Mouse (Mus musculus): ENCODE measurements at regions not wholly inside any gene's neighbourhood (a gene's known extent, or its start where the extent isn't known, plus 50 kb on each side); places are given as distances from the start of the nearest gene placed in this dataset.
"Not testable (repeated sequence)": the region's sequence is repeated elsewhere in the genome, so short reads cannot be mapped to it uniquely, and the experiment has no call there.

- 90% methylated on average over 3 of the region's 3 CpGs for WGBS
- H3K27me3 ChIP-seq (ENCODE audit: insufficient read depth, low read length): no peaks in the 10 kb centered on the region
- no peak overlapping the region for H3K27ac ChIP-seq
- H3K4me2 ChIP-seq (ENCODE audit: low read length): no peak overlapping the region
- H3K4me1 ChIP-seq (replicated peaks; ENCODE audit: insufficient read depth, low read length): no peaks in the 10 kb centered on the region
- DNase-seq (ENCODE audit: low spot score) (no peak), ATAC-seq (replicated peaks; ENCODE audit: low FRiP score, low read depth) (no peak)
- H3K9me3 ChIP-seq (replicated peaks; ENCODE audit: low read length): no peaks in the 10 kb centered on the region
- H3K9ac ChIP-seq (ENCODE audit: low read depth, low read length): no peak overlapping the region
- no peak overlapping the region for H3K4me3 ChIP-seq (replicated peaks; ENCODE audit: low read depth, low read length)
- TF ChIP-seq CTCF (IDR thresholded peaks at IDR 0.05; ENCODE audit: low read depth): no peak
- no peaks in the 10 kb centered on the region for H3K36me3 ChIP-seq (ENCODE audit: insufficient read depth, low read length)
These were observed 1164.5 kb downstream of the Hace1 start for GRCm38 (mm10) chr10:46742131-46742530.

GRCm38 (mm10) chr10:46760923-46761322 is 1183.3 kb downstream of the Hace1 start:
- Histone ChIP-seq H3K27me3 (ENCODE audit: insufficient read depth, low read length) (no peaks in the 10 kb centered on the region), H3K4me1 (replicated peaks; ENCODE audit: insufficient read depth, low read length) (no peaks in the 10 kb centered on the region), H3K36me3 (ENCODE audit: insufficient read depth, low read length) (no peaks in the 10 kb centered on the region), H3K4me2 (ENCODE audit: low read length) (no peak overlapping the region), H3K9ac (ENCODE audit: low read depth, low read length) (no peak overlapping the region), H3K27ac (no peak overlapping the region), H3K4me3 (replicated peaks; ENCODE audit: low read depth, low read length) (no peak overlapping the region), H3K9me3 (replicated peaks; ENCODE audit: low read length) (no peaks in the 10 kb centered on the region)
- 28% methylated on average over 1 of the region's 1 CpGs for WGBS
- TF ChIP-seq CTCF (IDR thresholded peaks at IDR 0.05; ENCODE audit: low read depth): no peak
- ATAC-seq (replicated peaks; ENCODE audit: low FRiP score, low read depth): no peak
- DNase-seq (ENCODE audit: low spot score): peak; percentile 67

- ATAC-seq (replicated peaks; ENCODE audit: low FRiP score, low read depth): no peak
- DNase-seq (ENCODE audit: low spot score): no peak
- no peak for TF ChIP-seq CTCF (IDR thresholded peaks at IDR 0.05; ENCODE audit: low read depth)
- Histone ChIP-seq H3K4me2 (ENCODE audit: low read length) (no peak overlapping the region), H3K4me1 (replicated peaks; ENCODE audit: insufficient read depth, low read length) (no peaks in the 10 kb centered on the region), H3K9ac (ENCODE audit: low read depth, low read length) (no peak overlapping the region), H3K9me3 (replicated peaks; ENCODE audit: low read length) (no peaks in the 10 kb centered on the region), H3K27me3 (ENCODE audit: insufficient read depth, low read length) (no peaks in the 10 kb centered on the region), H3K36me3 (ENCODE audit: insufficient read depth, low read length) (no peaks in the 10 kb centered on the region), H3K27ac (no peak overlapping the region), H3K4me3 (replicated peaks; ENCODE audit: low read depth, low read length) (no peak overlapping the region)
- WGBS: 58% methylated on average over 2 of the region's 2 CpGs
These were observed 1201.1 kb downstream of the Hace1 start for GRCm38 (mm10) chr10:46778729-46779128.

- WGBS: 60% methylated on average over 7 of the region's 7 CpGs
- peak; percentile 27 for DNase-seq (ENCODE audit: low spot score)
- ATAC-seq (replicated peaks; ENCODE audit: low FRiP score, low read depth): not testable (repeated sequence)
These were observed 1208.1 kb downstream of the Hace1 start for GRCm38 (mm10) chr10:46785723-46786122.

GRCm38 (mm10) chr10:46814271-46814670 is 1236.6 kb downstream of the Hace1 start:
- 75% methylated on average over 1 of the region's 1 CpGs for WGBS
- H3K4me1 ChIP-seq (replicated peaks; ENCODE audit: insufficient read depth, low read length): no peaks in the 10 kb centered on the region
- H3K36me3 ChIP-seq (ENCODE audit: insufficient read depth, low read length): no peaks in the 10 kb centered on the region
- H3K4me3 ChIP-seq (replicated peaks; ENCODE audit: low read depth, low read length): no peak overlapping the region
- ATAC-seq (replicated peaks; ENCODE audit: low FRiP score, low read depth) (no peak), DNase-seq (ENCODE audit: low spot score) (no peak)
- no peaks in the 10 kb centered on the region for H3K9me3 ChIP-seq (replicated peaks; ENCODE audit: low read length)
- H3K4me2 ChIP-seq (ENCODE audit: low read length): no peak overlapping the region
- H3K27ac ChIP-seq: no peak overlapping the region
- no peak overlapping the region for H3K9ac ChIP-seq (ENCODE audit: low read depth, low read length)
- H3K27me3 ChIP-seq (ENCODE audit: insufficient read depth, low read length): no peaks in the 10 kb centered on the region
- TF ChIP-seq CTCF (IDR thresholded peaks at IDR 0.05; ENCODE audit: low read depth): no peak

More at GRCm38 (mm10) chr10:46785723-46786122, 1208.1 kb downstream of the Hace1 start:
- not testable (repeated sequence) for H3K36me3 ChIP-seq (ENCODE audit: insufficient read depth, low read length); H3K9me3 ChIP-seq (replicated peaks; ENCODE audit: low read length); H3K9ac ChIP-seq (ENCODE audit: low read depth, low read length); H3K27me3 ChIP-seq (ENCODE audit: insufficient read depth, low read length); H3K4me2 ChIP-seq (ENCODE audit: low read length); H3K4me1 ChIP-seq (replicated peaks; ENCODE audit: insufficient read depth, low read length); H3K4me3 ChIP-seq (replicated peaks; ENCODE audit: low read depth, low read length); H3K27ac ChIP-seq

GRCm38 (mm10) chr10:46819133-46819532 is 1241.5 kb downstream of the Hace1 start:
- H3K4me2 ChIP-seq (ENCODE audit: low read length): no peak overlapping the region
- no peak overlapping the region for H3K27ac ChIP-seq
- H3K9me3 ChIP-seq (replicated peaks; ENCODE audit: low read length): no peaks in the 10 kb centered on the region
- H3K9ac ChIP-seq (ENCODE audit: low read depth, low read length): no peak overlapping the region
- WGBS: 86% methylated on average over 2 of the region's 2 CpGs
- no peak overlapping the region for H3K4me3 ChIP-seq (replicated peaks; ENCODE audit: low read depth, low read length)
- DNase-seq (ENCODE audit: low spot score): no peak
- H3K4me1 ChIP-seq (replicated peaks; ENCODE audit: insufficient read depth, low read length): no peaks in the 10 kb centered on the region
- no peaks in the 10 kb centered on the region for H3K27me3 ChIP-seq (ENCODE audit: insufficient read depth, low read length)
- no peak for ATAC-seq (replicated peaks; ENCODE audit: low FRiP score, low read depth)
- TF ChIP-seq CTCF (IDR thresholded peaks at IDR 0.05; ENCODE audit: low read depth): no peak
- no peaks in the 10 kb centered on the region for H3K36me3 ChIP-seq (ENCODE audit: insufficient read depth, low read length)

GRCm38 (mm10) chr10:46819965-46820364 is 1242.3 kb downstream of the Hace1 start:
- H3K27me3 ChIP-seq (ENCODE audit: insufficient read depth, low read length): no peaks in the 10 kb centered on the region
- ATAC-seq (replicated peaks; ENCODE audit: low FRiP score, low read depth): no peak
- no peak for DNase-seq (ENCODE audit: low spot score)
- no peak overlapping the region for H3K4me3 ChIP-seq (replicated peaks; ENCODE audit: low read depth, low read length)
- WGBS: 89% methylated on average over 1 of the region's 1 CpGs
- no peak overlapping the region for H3K9ac ChIP-seq (ENCODE audit: low read depth, low read length)
- no peak for TF ChIP-seq CTCF (IDR thresholded peaks at IDR 0.05; ENCODE audit: low read depth)
- H3K4me2 ChIP-seq (ENCODE audit: low read length): no peak overlapping the region
- no peaks in the 10 kb centered on the region for H3K9me3 ChIP-seq (replicated peaks; ENCODE audit: low read length)
- no peaks in the 10 kb centered on the region for H3K4me1 ChIP-seq (replicated peaks; ENCODE audit: insufficient read depth, low read length)
- H3K36me3 ChIP-seq (ENCODE audit: insufficient read depth, low read length): no peaks in the 10 kb centered on the region
- no peak overlapping the region for H3K27ac ChIP-seq

Measured in kidney, postnatal 0 days (tissue).